In the genomic region with DNA sequence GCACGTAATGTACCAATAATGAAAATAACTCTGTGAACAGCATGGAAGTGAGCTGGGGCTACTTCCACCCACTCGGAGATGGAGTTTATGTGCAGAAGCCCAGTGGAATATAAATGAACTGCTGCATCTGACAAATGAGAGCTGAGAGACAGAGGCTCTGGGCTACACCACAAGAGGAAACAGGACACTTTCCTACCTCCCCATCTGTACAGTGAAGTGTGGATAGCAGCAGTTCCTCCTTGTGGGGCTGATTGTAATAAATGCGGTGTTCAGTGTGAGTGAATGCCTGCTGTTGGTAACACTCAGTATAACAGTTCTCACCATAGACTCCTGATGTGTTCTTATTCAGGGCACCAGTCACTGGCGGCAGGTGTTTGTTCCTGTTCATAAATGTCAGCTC, we compare ENCODE assay signal across 9 mouse cellular contexts.
DNase-seq lines count a peak whose midpoint lies in the region; ATAC-seq lines count a peak whose summit lies in the region.
"Had no signal": no experiment of that assay in that cellular context is flagged by ENCODE, and none has a peak within 500 bp of the region (broad histone marks: within the 10 kb centered on the region; RNA-seq: fewer than 3 reads in every experiment).

No protein-coding gene starts in this region.

- peak; percentile 92 for ATAC-seq in frontal cortex, adult (ENCODE audit: low TSS enrichment)
- ATAC-seq in CD4-positive, CD25-positive, alpha-beta regulatory T cell, adult 4 months: no peak

- intact Hi-C loops in left cerebral cortex, postnatal 14 days (cut with DNase I): loop anchor here (5.0 kb wide), 2 partner anchors 35 to 45 kb away; no protein-coding TSS in a partner anchor

- no peak for DNase-seq in frontal cortex, postnatal 25 days (ENCODE audit: low spot score in 2 of 2)
- peak; percentile 71 for DNase-seq in right cerebral cortex, adult 18-20 months
- DNase-seq in right cerebral cortex, postnatal 4 days: no peak
- DNase-seq in left cerebral cortex, postnatal 14 days (ENCODE audit: low spot score in 2 of 2): peak; percentile 49 to 85
- DNase-seq in cerebellum, adult 18-20 months: no peak
- no peak for DNase-seq in kidney, postnatal 4 days
- DNase-seq: cerebellum, postnatal 14 days had no signal

Comparison
In these comparisons a context has a peak if more than half of its experiments do, and no peak if none do; other contexts are left out.
1. DNase-seq: peak in right cerebral cortex, adult 18-20 months (single experiment) and left cerebral cortex, postnatal 14 days (2 of 2); none in frontal cortex, postnatal 25 days (0 of 2), right cerebral cortex, postnatal 4 days (single experiment), cerebellum, adult 18-20 months (0 of 2) and kidney, postnatal 4 days (0 of 2).